Mouse (Mus musculus): ENCODE data around the gene Fsd2.

The Fsd2 gene

DNA sequence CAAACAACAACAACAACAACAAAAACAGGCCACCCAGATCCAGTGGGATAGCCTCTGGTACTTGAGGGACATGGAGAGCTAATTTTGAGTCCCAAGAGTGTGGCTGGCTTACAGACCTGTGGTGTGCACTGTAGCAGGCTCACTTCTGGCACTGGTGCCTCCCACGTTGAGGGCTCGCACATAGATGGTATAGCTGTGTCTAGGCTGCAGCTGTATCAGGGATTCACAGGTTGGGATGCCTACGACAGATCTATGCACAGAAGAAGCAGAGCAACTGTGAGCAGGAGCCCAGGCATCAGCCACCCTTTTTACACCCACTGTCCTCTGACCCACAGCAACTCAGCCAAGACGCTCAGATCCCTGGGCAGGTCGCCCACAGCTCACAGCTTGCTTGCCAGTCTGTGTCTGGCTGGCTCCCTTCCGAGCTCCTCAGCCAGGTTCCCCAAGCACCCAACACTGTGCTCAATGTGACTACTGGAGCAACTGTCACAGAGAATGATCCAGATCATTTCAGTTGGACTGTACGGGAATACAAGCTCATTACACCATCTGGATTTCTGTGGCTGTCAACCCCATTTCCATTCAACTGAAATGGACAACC lies 24.7 kb downstream of the Fsd2 start:
- no peak for DNase-seq (ENCODE audit: low read depth, low spot score)

DNA sequence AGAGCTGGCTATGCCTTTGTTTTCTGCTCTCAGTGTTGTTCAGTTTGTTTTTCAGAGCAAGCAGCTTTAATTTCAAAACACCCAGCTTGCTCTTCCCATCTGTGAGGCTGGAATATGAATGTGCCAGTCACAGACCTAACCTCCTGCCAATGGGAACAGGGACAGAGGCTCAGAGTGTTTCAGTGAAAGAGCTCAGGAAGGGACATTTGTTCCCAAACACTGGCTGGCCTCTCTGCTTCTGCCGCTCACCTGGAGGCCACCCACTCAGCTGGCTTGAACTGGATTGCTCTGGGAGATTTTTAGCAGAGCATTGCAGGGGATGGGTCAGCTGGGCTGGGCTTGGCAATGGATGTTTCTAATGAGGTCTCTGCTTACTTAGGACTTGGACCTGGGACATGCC lies 25.7 kb downstream of the Fsd2 start:
- no peak for DNase-seq (ENCODE audit: low read depth, low spot score)

DNA sequence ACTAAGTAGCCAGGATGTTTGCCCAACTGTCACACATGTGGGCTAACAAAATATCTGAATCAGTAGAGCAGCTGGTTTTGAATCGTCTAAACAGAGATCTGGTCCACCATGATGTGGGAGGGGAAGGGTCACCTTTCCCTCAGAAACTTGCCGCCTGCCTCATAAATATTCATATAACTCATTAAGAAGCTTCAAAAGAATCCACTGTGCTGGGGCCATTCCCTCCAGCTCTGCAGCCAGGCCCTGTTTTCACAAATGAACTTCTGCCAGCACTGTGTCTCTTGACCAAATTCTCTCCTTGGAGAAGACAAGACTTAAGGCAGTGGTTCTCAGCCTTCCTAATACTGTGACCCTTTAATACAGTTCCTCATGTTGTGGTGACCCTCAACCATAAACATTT lies 27.2 kb downstream of the Fsd2 start:
- DNase-seq (ENCODE audit: low read depth, low spot score): no peak

DNA sequence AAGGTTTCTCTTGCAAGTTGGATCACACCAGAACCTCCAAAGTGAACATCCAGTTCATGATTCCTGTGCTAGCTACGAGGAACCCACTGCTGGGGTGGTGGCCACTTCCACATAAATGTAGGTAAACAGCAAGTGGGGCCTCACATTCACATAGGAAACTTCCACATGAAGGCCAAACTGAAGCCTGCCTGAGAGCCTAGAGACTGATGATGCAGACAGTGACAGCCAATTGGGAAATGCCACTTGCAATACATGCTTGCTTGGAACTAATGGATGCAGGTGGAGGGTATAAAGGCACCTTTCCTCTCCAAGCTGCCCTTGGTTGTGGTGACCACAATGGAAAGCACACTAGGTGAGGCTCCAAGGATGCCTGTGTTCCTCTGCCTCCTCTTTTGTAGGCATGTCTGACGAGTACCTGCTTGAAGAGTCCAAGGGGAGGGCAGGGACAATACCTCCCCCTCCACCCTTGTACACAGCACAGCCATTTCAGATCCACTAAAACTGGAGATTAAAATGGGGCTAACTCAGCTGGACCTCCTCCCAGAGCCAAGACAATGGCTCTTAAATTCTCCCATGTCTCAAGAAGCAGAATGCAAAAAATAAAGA lies 28.6 kb downstream of the Fsd2 start:
- peak; percentile 69 for DNase-seq (ENCODE audit: low read depth, low spot score)

DNA sequence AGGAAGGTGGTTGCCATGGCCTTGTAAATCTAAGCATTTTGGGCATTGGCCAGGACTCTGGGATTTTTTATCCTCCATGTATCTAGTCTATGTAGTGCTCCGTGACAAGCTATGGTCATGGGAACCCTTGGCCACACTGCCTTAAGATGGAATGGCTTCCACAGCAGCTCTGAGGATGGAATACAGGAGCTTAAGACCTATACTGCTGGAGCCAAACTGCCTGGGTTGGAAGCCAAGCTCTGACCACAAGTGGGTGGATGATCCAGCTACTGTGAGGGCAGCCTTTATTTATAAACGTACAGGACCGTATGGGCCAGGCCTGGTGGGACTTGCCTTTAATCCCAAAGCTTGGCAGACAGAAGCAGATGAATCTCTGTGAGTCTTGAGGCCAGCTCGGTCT lies 30.3 kb downstream of the Fsd2 start:
- DNase-seq (ENCODE audit: low read depth, low spot score): no peak

DNA sequence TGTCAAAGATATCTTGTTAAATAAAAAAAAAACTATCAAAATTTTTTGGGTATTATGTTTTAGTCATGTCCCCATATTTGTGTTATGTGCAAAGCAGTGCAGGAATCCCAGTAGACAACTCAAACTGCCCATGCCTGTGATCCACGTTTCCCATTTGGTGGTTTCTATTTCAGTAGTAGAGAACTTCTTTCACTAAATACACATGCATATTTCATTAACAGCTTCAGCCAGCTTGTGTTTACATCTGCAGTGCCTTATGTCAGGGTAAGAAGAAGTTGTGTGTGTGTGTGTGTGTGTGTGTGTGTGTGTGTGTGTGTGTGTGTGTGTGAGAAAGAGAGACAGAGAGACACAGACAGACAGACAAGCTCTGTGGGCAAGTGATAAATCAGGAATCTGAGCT lies 35.3 kb downstream of the Fsd2 start:
- DNase-seq (ENCODE audit: low read depth, low spot score): no peak

DNA sequence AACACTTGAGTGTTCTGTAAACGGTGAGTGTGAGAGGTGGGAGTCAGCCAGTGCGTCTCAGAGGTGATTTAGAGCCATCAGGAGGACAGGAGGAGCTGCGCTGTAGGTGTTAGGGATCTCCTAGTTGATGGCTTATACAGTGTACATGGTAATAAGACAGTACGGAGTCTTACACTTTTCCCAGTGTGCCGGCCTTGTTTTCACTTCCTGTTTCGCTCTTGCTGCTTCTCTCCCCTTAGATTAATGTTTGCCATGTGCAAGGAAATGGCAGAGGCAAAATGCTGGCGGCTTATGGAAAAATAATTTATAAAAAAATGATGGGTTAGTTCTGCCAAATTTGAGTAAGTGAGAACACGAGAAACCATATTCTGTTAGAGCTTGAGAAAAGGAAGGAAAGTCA lies 37.8 kb downstream of the Fsd2 start:
- no peak for DNase-seq (ENCODE audit: low read depth, low spot score)

DNA sequence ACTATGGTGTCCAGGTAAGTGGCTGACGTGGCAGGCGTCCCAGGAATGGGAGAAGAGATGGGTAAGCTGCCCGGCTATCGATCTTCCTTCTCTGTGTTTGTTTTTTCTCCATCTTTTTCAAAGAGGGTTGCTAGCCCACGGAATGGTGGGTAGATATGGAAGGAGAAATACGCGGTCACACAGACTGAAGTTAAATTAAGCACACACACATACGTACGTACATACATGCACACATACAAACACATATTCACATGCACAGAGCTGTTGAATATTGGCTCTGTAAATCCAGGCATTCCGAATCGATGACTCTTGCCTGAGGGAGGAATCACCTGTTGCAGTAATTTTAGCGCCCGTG lies 43.1 kb downstream of the Fsd2 start:
- no peak for DNase-seq (ENCODE audit: low read depth, low spot score)

DNA sequence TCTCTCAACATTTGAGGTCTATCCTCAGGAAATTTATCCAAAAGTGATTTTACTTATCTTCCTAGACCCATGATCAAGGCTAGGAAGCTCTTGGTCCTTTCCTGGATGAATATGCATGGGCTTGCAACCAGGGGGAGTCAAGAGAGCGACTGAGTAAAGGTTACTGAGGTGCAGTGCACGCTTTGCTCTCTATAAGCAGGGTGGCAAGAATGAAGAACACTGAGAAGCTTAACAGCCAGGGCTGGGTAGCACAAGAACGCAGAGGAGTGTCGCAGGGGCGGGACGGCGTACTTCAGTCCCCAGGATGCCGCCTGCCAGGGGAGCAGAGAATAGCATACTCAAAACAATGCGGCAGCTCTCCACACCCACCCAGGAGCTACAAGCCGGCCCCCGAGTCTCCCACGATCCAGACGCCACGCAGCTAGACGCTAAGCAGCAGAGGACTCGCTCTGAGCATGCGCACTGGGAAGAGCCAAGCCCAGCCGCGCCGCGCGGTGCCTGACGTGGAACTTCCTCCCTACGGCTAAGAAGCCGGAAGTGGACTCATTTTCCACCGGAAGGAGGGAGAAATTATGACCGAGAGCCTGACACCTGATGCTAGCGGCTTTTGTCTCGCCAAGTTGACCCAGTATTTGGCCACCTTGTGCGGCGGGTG lies 43.6 kb downstream of the Fsd2 start:
- peak; percentile 97 for DNase-seq (ENCODE audit: low read depth, low spot score)

DNA sequence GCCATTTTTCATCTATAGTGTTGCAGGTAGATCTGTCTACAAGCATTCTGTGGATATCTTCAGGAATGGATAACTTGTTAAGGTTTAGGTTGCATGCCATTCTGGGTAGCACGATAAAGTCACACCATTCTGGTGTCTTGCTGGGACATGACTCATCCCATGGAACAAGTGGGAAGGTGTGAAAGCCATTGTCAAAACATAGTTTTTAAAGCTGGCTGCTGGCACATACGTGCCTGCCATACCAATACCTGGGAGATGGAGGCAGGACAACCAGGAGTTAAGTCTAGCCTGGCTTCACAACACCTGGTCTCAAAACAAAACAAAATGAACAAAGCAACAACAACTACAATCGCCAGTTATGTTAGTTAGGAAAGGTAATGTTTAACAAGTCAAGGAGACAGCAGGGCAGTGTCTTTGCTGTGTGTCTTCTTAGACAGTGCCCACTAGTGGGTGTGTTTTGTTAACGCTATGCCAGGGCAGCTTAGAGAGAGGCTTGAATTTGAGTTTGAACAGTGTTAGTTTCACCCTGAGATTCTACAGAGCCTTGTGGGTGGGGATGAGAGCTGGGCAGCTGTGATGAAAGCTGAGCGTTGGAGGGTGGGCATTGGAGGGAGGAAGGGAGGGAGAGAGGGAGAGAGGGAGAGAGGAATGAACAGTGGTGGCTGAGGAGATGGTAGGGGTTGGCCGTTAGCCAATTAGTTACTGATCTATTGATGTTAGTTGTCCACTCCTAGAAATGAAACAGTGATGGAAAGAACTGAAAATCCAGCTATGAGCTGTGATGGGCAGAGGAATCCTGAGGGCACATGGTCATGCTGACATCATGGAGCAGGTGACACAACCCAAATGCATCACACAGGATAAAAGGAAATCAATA lies 50.4 kb downstream of the Fsd2 start:
- DNase-seq (ENCODE audit: low read depth, low spot score): no peak

DNA sequence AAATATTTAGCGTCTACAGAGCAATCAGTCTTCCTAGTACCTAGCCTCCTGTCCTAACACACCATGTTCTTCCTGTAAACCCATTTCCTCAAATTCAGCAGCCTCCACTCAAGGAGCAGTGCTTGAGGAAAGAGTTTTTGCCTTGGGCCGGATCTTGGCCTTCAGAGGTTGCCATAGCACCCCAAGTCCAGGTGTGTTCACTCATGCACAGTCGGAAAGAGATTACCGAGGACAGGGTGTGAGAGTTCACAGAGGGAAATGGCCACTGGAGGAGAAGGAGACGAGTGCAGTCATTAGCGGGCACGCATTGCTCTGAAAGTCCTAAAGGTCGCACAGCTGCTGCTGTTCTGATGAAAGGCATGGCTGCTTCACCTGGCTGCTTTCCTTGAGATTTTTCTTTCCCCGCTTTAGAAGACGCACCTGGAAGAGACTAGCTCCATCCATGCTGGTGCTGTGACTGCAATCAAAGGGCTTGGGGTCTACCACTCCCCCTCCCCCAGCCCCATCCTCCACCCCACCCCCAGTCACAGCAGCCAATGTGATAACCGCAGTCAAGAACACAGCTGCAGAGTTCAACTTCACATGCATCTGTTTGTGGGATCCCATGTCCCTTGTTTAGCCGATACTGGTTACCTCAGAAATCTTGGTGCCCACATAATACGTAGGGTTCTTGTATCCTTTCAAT lies 51.7 kb downstream of the Fsd2 start:
- no peak for DNase-seq (ENCODE audit: low read depth, low spot score)

DNA sequence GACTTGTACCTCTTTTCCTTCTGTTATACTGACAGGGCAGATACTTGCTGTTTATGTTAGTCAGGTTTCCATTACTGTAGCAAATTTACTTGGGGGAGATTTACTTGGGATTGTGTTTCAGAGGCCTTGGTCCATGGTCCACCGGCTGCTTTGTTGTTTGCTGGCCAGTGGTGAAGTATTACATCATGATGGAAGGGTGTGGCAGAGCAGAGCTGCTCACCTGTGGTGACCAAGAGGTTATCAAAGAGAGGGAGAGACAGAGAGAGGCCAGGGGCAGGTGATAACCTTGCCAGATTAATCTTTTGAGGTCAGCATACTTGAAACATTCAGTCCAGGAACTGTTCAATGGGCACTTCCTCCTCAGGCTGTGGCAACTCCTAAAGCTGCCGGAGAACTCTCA lies 65.7 kb downstream of the Fsd2 start:
- no peak for DNase-seq (ENCODE audit: low read depth, low spot score)

DNA sequence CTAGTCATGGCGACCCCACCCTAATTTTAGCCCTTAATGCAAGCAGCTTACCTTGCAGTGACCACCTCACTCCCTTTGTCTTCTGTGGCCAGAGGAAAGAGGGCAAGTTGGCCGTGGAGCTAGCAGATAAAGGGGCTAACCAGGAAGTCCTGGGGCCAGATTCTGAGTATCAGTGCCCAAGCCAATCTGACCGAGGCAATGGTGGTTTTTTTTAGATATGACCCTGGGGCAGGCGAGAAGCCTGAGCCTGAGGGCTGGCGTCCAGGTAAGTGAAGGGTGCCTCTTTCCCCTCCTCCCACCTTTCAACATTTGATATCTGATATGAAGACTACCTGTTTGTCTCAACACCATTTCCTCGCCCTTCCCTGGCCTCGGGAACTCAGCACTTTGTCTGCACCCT lies 68.6 kb downstream of the Fsd2 start, which contains the start of gene BC048679:
TSS of gene BC048679 (minus strand) at position 101 of the 400 bp plus-strand sequence.
- no peak for DNase-seq (ENCODE audit: low read depth, low spot score)

DNA sequence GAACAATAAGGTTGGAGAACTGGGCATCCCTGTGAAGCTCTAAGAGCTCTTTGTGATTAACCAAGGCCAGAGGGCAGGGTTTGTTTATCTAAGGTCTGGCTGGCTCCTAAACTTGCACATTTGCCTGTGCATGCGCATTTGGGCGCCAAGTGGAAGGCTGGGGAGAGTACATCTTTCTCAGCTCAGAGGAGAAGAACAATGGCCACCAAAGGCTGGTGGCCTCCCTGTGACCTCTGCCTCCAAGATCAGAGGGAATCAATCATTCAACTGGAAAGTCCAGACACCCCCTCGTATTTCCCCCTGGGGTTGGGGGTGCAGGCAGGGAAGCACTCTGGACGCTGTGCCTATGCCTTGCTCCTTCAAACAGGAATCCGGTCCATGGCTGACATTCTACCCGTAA lies 69.6 kb downstream of the Fsd2 start:
- no peak for DNase-seq (ENCODE audit: low read depth, low spot score)

DNA sequence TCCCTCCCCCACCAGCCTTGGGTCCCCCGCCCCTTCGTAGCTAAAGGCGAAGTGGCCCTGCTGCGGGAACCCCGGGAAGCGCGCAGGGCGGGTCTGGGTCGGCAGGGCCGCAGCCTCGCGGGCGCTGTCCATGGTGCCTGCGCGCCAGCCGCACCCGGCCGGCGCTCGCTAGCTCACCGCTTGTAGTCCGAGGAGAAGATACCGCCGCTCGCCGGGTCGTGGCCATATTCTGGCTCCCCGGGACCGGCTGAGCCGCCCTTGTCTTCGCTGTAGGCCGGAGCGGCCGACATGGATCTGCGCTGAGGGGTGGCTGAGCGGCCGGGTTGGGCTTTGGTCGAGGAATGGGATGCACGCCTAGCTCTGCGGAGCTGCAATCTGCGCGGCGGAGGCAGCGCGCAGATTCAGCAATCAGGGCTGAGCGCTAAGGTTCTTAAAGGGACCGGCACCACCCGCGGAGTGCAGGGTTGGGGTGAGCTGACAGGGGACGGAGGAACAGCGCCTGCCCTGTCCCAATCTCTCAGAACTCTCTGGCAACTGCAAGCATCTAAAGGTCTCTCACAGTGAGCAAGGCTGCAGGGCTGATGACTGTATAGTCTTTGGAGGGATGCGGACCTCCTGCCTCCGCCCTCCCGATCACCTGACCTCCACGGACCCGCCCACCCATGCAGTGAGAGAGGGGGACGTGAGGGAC lies 73.3 kb downstream of the Fsd2 start, which contains the start of gene Ap3b2:
TSS of gene Ap3b2 (minus strand) at position 595 of the 691 bp plus-strand sequence.
- peak; percentile 39 for DNase-seq (ENCODE audit: low read depth, low spot score)

DNA sequence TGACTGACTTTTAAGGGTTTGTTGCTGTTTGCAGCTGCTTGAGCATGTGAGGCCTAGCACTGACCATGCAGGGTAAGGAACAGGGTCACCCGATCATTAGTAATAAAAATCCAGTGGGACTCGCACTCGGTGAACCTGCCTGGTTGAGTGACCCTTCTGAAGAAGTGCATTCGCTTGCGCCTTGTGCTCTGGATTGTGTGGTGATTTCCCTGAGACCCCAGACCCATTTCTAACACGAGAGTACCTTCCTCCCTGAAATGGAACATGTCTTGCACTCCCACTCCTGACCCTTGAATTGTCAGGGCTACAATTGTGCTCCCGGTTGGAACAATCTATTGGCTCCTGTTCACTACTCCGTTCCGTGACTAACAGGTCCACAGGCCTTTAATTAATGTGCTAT lies 74.1 kb downstream of the Fsd2 start:
- no peak for DNase-seq (ENCODE audit: low read depth, low spot score)

DNA sequence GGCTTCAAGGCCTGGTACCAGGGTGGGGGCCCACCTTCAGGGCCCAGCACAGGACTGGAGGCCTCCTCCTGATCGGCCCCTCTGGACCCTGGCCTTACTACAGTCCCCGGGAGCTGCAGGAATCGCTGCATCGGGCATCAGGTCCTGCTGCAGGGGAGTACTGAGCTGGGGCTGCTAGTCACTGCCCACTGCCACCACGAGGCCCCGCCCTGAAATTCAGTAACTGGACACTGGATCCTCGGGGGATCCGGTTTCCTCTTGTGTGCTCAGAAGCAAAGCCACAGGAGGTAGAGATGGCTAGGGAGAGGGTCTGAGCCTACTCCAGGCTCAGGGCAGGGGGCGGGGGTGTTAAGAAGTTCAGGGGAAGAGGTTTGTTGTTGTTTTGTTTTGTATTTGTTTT lies 77.1 kb downstream of the Fsd2 start:
- DNase-seq (ENCODE audit: low read depth, low spot score): no peak
